In genomic region chr15:9577303-9577702, GRCm38 (mm10) we compare ENCODE assay signal across 13 mouse cellular contexts. TPM values are rescaled to one million over a fixed set of nuclear protein-coding genes. Genes with fewer than 3 reads are reported as not detected.
DNase-seq lines count a peak whose midpoint lies in the region; ATAC-seq lines count a peak whose summit lies in the region.
"Had no signal": no experiment of that assay in that cellular context is flagged by ENCODE, and none has a peak within 500 bp of the region (broad histone marks: within the 10 kb centered on the region; RNA-seq: fewer than 3 reads in every experiment).

No protein-coding gene starts in this region.

- peak; percentile 27 for ATAC-seq in inflammation-experienced regulatory T-cells, adult 6 months
- no peak for ATAC-seq in cerebellum, adult (ENCODE audit: insufficient number of reproducible peaks, low FRiP score, low TSS enrichment)
- ATAC-seq: forebrain, embryonic 13.5 days had no signal

- peak; percentile 5 for DNase-seq in kidney, postnatal 14 days
- no peak for DNase-seq in kidney, postnatal 36 days
- DNase-seq in B cell, adult 2 months, result peak; percentile 25 to 38
- DNase-seq in CD4-positive, CD25-positive, alpha-beta regulatory T cell, adult 2 months (ENCODE audit: low read depth, low spot score), result peak; percentile 75
- no peak for DNase-seq in gastrocnemius, postnatal 4 days (ENCODE audit: low spot score in 2 of 2)
- DNase-seq: cerebellum, adult 11 months; gastrocnemius, postnatal 25 days; lung, adult 2 months had no signal

RNA-seq across cellular contexts. Expression of gene Il7r, which starts 47.3 kb away (rescaled TPM):
- 100 to 1,000 TPM in 2 of 3 experiments, 10 to 100 TPM in 1; 91.9 to 193 (median 146) TPM for polyA plus RNA-seq in inflammation-experienced regulatory T-cells, adult 6 months (2017; shearing (Covaris generic))
- total RNA-seq in gastrocnemius, postnatal 4 days (2021), result under 1 TPM; 0.07 to 0.39 TPM
- polyA plus RNA-seq: forebrain, embryonic 13.5 days; hindbrain, embryonic 12.5 days; kidney, embryonic 14.5 days had no signal

Comparison
In these comparisons a context has a peak if more than half of its experiments do, and no peak if none do; other contexts are left out.
1. DNase-seq: peak in kidney, postnatal 14 days (single experiment), B cell, adult 2 months (2 of 2) and CD4-positive, CD25-positive, alpha-beta regulatory T cell, adult 2 months (single experiment); none in kidney, postnatal 36 days (0 of 2) and gastrocnemius, postnatal 4 days (0 of 2).